Mouse (Mus musculus) midbrain, embryonic 14.5 days (tissue): ENCODE measurements around the gene Emx1. TPM values are rescaled to one million over a fixed set of nuclear protein-coding genes. Genes with fewer than 3 reads are reported as not detected.
"Not testable (repeated sequence)": the region's sequence is repeated elsewhere in the genome, so short reads cannot be mapped to it uniquely, and the experiment has no call there.

ENCODE experiments used
- ATAC-seq: fragments of 200-750 bp; cut with Nextera tagmentation; 2 replicates; pipeline ENCODE4 v1.8.0; 2017; ENCODE audit warnings: moderate number of reproducible peaks, moderate library complexity; ENCODE audit not compliant: low FRiP score, low TSS enrichment
- DNase-seq: peaks from one replicate; pipeline ENCODE4 v3.0.0-alpha.2; 2015
- H3K27ac ChIP-seq: fragments of 300-500 bp; sonication (generic); replicated peaks from 2 replicates; pipeline ENCODE4 v1.5.1; 2014; ENCODE audit warnings: mild to moderate bottlenecking, low read depth, low read length, moderate library complexity
- H3K27me3 ChIP-seq: fragments of 300-500 bp; sonication (generic); 2 replicates; pipeline ENCODE4 v1.6.1; 2014; ENCODE audit warnings: low read length, control low read depth, mixed read lengths; ENCODE audit not compliant: control insufficient read depth, insufficient read depth
- H3K36me3 ChIP-seq: fragments of 300-500 bp; sonication (generic); 2 replicates; pipeline ENCODE4 v1.6.1; 2014; ENCODE audit warnings: low read length, control low read depth; ENCODE audit not compliant: control insufficient read depth, insufficient read depth
- H3K4me1 ChIP-seq: fragments of 300-500 bp; sonication (generic); 2 replicates; pipeline ENCODE4 v1.6.1; 2014; ENCODE audit warnings: mild to moderate bottlenecking, antibody characterized with exemption, low read length, control low read depth; ENCODE audit not compliant: control insufficient read depth, insufficient read depth
- H3K4me2 ChIP-seq: fragments of 300-500 bp; sonication (generic); 2 replicates; pipeline ENCODE4 v1.6.1; 2014; ENCODE audit warnings: mild to moderate bottlenecking, low read length, moderate library complexity
- H3K4me3 ChIP-seq: fragments of 300-500 bp; sonication (generic); replicated peaks from 2 replicates; pipeline ENCODE4 v1.5.1; 2014; ENCODE audit warnings: low read depth, low read length
- H3K9ac ChIP-seq: fragments of 300-500 bp; sonication (generic); replicated peaks from 2 replicates; pipeline ENCODE4 v1.6.1; 2014; ENCODE audit warnings: mild to moderate bottlenecking, low read length, moderate library complexity
- H3K9me3 ChIP-seq: fragments of 300-500 bp; sonication (generic); 2 replicates; pipeline ENCODE4 v1.6.1; 2016; ENCODE audit warnings: low read length, control low read depth, mixed read lengths; ENCODE audit not compliant: control insufficient read depth
- WGBS: fragments of 180-500 bp; shearing (Covaris S2); extraction: QIAGEN DNeasy Blood & Tissue Kit; methylation state at CpG from one replicate; pipeline ENCODE4 v1.1.7; 2014; 5-methylcytosine and 5-hydroxymethylcytosine counted together
- polyA plus RNA-seq: library from polyadenylated mRNA; unstranded; fragments of >200 nt; fragmentation: Nextera tagmentation; extraction: Ambion mirVana; gene quantifications from 2 replicates; pipeline ENCODE4 v1.2.1, GENCODE M21; 2014

Gene Emx1
- 1.1 and 1.6 TPM in 2 replicates for polyA plus RNA-seq

DNA sequence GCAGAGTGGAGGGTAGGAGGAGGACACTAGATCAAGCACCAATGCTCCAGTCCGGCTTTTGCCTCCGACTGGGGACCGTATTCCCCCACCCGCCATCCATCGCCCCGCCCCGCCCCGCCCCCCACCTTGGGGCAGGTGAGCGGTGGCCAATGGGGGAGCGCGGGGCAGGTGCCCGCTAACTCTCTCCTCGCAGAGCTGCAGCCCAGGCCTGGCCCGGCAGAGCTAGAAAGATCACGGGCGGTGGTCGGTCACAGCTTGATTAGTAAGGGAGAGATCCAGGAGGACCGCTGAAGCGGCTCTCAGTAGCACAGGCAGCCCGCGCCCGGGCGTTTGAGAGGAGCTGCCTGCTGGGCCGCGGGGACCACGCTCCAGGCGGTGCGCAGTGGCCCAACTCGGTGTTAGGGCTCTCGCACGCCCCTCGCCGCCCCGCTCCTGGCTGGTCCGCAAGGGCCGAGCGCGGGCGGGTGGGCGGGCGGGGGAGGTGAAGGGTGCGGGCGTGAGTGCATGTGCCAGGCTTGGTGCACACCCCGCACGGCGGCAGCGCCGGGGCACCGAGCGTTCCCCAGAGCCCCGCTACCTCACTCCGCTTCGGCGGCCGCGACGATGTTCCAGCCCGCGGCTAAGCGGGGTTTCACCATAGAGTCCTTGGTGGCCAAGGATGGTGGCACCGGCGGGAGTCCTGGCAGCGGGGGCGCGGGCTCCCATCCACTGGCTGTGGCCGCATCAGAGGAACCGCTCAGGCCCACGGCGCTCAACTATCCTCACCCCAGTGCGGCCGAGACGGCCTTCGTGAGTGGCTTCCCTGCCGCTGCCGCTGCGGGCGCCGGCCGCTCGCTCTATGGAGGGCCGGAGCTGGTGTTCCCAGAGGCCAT, at the start of gene Emx1:
Gene Emx1, plus strand, starts transcription at position 99 of the 872 bp plus-strand sequence.
- Histone ChIP-seq H3K27me3 (peaks cover 77% of the 10 kb centered on the region), H3K4me2 (peak within 1 kb of the TSS; percentile 70), H3K4me3 (peak within 1 kb of the TSS; percentile 37), H3K9ac (peak within 1 kb of the TSS; percentile 26; the same call in 1 of the 2 replicates), H3K9me3 (no peaks in the 10 kb centered on the region), H3K27ac (no peak within 1 kb of the TSS), H3K4me1 (peaks cover 22% of the 10 kb centered on the region; the same call in 1 of the 2 replicates), H3K36me3 (no peaks in the 10 kb centered on the region)
- DNase-seq: peak; percentile 71
- under 1% methylated on average over 79 of the region's 81 CpGs for WGBS
- peak; percentile 60; the same call in 1 of the 2 replicates for ATAC-seq

DNA sequence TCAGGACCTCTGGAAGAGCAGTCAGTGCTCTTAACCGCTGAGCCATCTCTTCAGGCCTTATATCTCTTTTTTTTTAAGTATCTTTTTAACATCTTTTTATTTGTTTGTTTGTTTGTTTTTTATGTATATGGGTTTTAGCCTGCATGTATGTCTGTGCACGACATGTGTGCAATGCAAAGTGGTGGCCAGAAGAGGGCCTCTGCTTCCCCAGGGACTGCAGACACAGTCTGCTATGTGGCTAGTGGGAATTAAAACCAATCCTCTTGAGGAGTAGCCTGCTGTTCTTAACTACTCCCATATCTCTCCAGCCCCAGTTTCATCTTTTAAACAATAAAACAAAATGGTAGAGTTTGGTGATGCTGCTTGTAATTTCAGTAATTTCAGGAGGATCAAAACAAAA, 47.7 kb upstream of the Emx1 start:
- DNase-seq: no peak
- Histone ChIP-seq H3K4me1 (no peaks in the 10 kb centered on the region), H3K36me3 (no peaks in the 10 kb centered on the region), H3K9ac (no peak overlapping the region), H3K4me3 (no peak overlapping the region), H3K27ac (no peak overlapping the region), H3K4me2 (no peak overlapping the region), H3K9me3 (no peaks in the 10 kb centered on the region), H3K27me3 (no peaks in the 10 kb centered on the region)
- WGBS: 91% methylated on average over 2 of the region's 2 CpGs
- no peak for ATAC-seq

DNA sequence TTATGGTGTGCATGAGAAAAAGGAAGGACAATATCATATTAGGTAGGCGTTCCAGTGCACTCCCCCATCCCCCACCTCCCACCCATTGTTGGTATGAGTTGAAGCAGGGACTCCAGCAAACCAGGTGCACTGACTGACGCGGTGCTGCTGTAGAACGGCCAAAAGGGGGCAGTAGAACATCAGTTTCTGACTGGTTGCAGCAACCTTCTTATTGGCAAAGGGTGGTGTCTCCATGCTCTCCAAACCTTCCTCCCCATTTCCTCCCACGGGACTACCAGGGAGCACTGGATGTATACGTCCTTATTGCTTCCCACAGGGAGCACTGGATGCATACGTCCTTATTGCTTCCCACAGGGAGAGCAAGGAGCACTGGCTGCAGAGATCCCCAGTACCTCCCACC, 46.2 kb upstream of the Emx1 start:
- not testable (repeated sequence) for H3K4me1 ChIP-seq, H3K9me3 ChIP-seq, H3K4me2 ChIP-seq, H3K9ac ChIP-seq, ATAC-seq, H3K36me3 ChIP-seq, H3K27me3 ChIP-seq, H3K27ac ChIP-seq, H3K4me3 ChIP-seq
- 8% methylated on average over 6 of the region's 7 CpGs for WGBS
- peak; percentile 67 for DNase-seq

DNA sequence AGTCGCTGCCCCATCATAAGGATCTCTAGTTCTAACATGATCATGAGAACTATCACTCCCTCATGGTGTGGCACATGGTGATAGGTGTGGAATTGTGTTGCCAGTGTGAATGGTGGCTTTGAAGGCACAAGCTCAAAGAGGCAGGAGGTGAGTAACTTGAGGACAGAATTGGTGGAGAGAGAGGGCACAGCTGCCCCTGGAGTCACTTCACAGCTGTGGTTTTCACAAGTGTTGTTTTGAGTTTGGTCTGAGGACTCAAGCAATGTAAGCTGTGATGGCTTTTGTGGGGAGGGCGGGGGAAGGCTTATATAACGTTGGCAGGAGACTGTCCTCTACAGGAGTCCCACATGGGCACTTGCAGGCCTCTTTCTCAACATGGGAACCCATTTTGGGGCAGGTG, 42.8 kb upstream of the Emx1 start:
- H3K4me1 ChIP-seq: no peaks in the 10 kb centered on the region
- DNase-seq (no peak), ATAC-seq (no peak)
- no peaks in the 10 kb centered on the region for H3K27me3 ChIP-seq
- no peak overlapping the region for H3K9ac ChIP-seq
- H3K9me3 ChIP-seq: no peaks in the 10 kb centered on the region
- 75% methylated on average over 3 of the region's 3 CpGs for WGBS
- H3K27ac ChIP-seq: no peak overlapping the region
- no peak overlapping the region for H3K4me2 ChIP-seq
- no peaks in the 10 kb centered on the region for H3K36me3 ChIP-seq
- H3K4me3 ChIP-seq: no peak overlapping the region

DNA sequence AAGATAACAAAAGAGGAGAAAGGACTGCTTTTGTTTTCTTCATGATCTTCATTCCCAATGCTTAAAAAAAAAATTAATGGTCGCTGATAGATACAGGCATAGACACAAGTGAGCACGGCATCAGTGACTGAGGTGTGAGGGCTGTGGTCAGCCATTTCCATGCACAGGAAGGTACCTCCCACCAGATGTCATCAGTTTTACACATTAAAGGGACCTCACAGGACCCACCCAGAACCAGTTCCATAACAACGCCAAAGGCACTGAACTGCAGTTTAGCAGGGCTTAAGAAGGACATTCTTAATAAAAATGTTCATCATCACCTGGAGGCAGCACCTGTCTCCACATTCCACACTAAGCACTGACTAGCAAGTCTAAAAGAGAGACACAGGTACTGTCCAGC, 39.6 kb upstream of the Emx1 start:
- H3K27me3 ChIP-seq: no peaks in the 10 kb centered on the region
- no peak overlapping the region for H3K4me2 ChIP-seq
- no peak for DNase-seq
- 63% methylated on average over 3 of the region's 3 CpGs for WGBS
- H3K4me3 ChIP-seq: no peak overlapping the region
- no peaks in the 10 kb centered on the region for H3K36me3 ChIP-seq
- no peak overlapping the region for H3K9ac ChIP-seq
- H3K9me3 ChIP-seq: no peaks in the 10 kb centered on the region
- H3K27ac ChIP-seq: no peak overlapping the region
- ATAC-seq: no peak
- H3K4me1 ChIP-seq: no peaks in the 10 kb centered on the region

DNA sequence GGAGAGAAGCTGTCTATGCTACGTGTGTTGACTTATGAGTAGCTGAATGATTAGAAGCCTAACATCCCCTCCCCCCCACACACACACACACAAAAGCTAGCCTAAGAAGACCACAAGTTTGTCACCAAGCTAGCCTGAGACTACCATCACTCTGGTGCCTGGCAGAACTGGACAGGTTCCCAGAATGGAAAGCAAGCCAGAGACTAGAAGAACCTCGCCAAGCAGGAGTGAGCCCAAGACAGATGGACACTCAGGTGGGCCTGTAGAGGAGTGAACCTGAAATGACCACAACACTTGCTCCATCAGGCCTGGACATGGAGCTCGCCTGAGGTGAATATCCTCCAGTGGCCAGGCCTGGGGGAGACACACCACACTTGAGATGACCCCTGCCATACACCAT, 36.9 kb upstream of the Emx1 start:
- no peak overlapping the region for H3K9ac ChIP-seq
- no peak for DNase-seq
- 81% methylated on average over 3 of the region's 3 CpGs for WGBS

DNA sequence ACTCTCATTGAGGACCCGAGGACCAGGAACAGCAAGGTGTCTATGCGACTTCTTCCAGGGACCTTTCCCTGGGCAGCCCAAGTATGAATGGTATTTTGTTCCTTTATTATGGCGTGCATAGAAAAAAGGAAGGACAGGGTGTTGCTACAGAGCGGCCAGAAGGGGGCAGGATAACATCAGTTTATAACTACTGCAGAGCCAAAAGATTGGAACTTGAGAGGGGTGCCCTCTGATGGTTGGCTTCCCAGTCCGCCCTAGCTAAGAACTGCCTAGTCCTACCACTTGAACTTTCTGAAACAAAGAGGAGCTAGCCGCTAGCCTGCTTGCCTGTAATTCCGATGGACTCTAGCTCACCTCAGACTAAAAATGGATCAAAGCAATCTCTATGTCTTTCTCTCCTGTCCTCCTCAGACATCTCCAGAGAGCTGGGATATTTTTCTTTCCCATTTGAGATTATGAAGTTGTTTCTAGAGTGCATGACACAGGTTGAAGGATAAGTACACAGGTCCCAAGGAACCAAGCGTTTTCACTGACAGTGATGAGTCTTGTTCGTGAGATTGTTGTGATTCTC, 33.2 kb upstream of the Emx1 start:
- H3K4me1 ChIP-seq: peaks cover 5% of the 10 kb centered on the region; the same call in 1 of the 2 replicates
- DNase-seq (peak; percentile 91), ATAC-seq (peak; percentile 50; the same call in 1 of the 2 replicates)
- H3K27me3 ChIP-seq: no peaks in the 10 kb centered on the region
- no peaks in the 10 kb centered on the region for H3K36me3 ChIP-seq
- no peak overlapping the region for H3K9ac ChIP-seq
- H3K9me3 ChIP-seq: no peaks in the 10 kb centered on the region
- H3K4me2 ChIP-seq: no peak overlapping the region
- WGBS: 9% methylated on average over 8 of the region's 9 CpGs
- no peak overlapping the region for H3K27ac ChIP-seq
- H3K4me3 ChIP-seq: no peak overlapping the region

More for the DNA sequence above, 36.9 kb upstream of the Emx1 start:
- peaks cover 5% of the 10 kb centered on the region; the same call in 1 of the 2 replicates for H3K4me1 ChIP-seq
- H3K4me3 ChIP-seq: no peak overlapping the region
- H3K36me3 ChIP-seq: no peaks in the 10 kb centered on the region
- ATAC-seq: no peak
- no peaks in the 10 kb centered on the region for H3K9me3 ChIP-seq
- no peaks in the 10 kb centered on the region for H3K27me3 ChIP-seq
- H3K27ac ChIP-seq: no peak overlapping the region
- no peak overlapping the region for H3K4me2 ChIP-seq

DNA sequence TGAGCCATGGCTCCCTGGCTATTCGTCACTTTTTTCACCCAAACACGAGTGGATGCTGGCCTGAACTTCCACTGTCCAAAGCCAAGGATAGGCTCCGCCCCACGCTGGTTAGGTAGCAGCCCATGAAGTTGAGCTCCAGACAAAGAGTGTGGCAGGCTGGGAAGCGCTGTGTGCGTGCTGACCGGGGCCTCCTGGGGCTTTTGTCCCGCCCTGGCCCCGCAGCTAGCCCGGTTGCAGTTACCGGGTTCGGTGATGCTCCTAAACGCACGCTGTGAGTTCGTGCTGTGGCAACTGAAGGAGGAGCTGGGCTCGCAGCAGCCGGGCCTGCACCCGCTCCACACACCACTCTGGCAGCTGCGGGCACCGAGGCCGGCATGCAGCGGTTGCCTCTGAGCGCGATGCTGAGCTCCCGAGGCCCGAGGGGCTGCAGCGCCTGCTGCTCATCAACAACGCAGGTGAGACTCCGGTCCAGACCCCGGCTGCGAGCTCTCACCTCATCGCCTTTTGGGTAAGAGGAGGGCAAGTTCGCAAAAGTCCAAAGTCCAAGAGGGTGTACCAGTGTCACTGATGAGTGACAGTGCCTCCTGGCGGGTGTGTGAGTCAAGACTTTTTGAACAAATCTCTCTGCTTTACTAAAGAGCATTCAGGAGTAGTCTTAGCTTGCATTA, 32.2 kb upstream of the Emx1 start:
- ATAC-seq (peak; percentile 53), DNase-seq (peak; percentile 74)
- Histone ChIP-seq H3K4me3 (peak overlapping the region; percentile 36), H3K36me3 (no peaks in the 10 kb centered on the region), H3K9me3 (no peaks in the 10 kb centered on the region), H3K27me3 (no peaks in the 10 kb centered on the region), H3K27ac (0 out of 2 replicates have a peak overlapping the region, but pooled peaks have one; percentile 1), H3K4me1 (peaks cover 5% of the 10 kb centered on the region; the same call in 1 of the 2 replicates), H3K9ac (peak overlapping the region; percentile 57), H3K4me2 (peak overlapping the region; percentile 77)
- 1% methylated on average over 34 of the region's 34 CpGs for WGBS
